Mouse (Mus musculus): ENCODE data around the gene Prr13. TPM values are rescaled to one million over a fixed set of nuclear protein-coding genes. Genes with fewer than 3 reads are reported as not detected.

Gene Prr13
- polyA plus RNA-seq (2014; fragmentation: Illumina TruSeq; extraction: RNeasy Lipid Tissue Mini Kit (QIAGEN cat#74804); ENCODE audit: low read depth, low replicate concordance) = 44.3 TPM

GRCm38 (mm10) chr15:102458904-102459317 is at the start of gene Prr13:
Prr13 (plus strand) TSS chr15:102459028.

GRCm38 (mm10) chr15:102445146-102445545 is 13.7 kb upstream of the Prr13 start, which contains the start of gene Amhr2:
Amhr2 (plus strand) TSS chr15:102445367.

GRCm38 (mm10) chr15:102470183-102470604 is 11.4 kb downstream of the Prr13 start, which contains the start of gene Pcbp2:
Pcbp2 (plus strand) TSS chr15:102470539.

GRCm38 (mm10) chr15:102503447-102503846 is 44.6 kb downstream of the Prr13 start, which contains the start of gene Gm10337:
Gm10337 (plus strand) TSS chr15:102503722.

Other genes starting within 250 kb of the Prr13 start
- 1.5 TPM for gene Itgb7, start 227.1 kb upstream of the Prr13 start, polyA plus RNA-seq (2014; fragmentation: Illumina TruSeq; extraction: RNeasy Lipid Tissue Mini Kit (QIAGEN cat#74804); ENCODE audit: low read depth, low replicate concordance)
- 15.4 TPM for gene Rarg, start 201.5 kb upstream of the Prr13 start, polyA plus RNA-seq (2014; fragmentation: Illumina TruSeq; extraction: RNeasy Lipid Tissue Mini Kit (QIAGEN cat#74804); ENCODE audit: low read depth, low replicate concordance)
- not detected for gene Gm9918, start 188.5 kb upstream of the Prr13 start, polyA plus RNA-seq (2014; fragmentation: Illumina TruSeq; extraction: RNeasy Lipid Tissue Mini Kit (QIAGEN cat#74804); ENCODE audit: low read depth, low replicate concordance)
- 19.2 TPM for gene Mfsd5, start 179.6 kb upstream of the Prr13 start, polyA plus RNA-seq (2014; fragmentation: Illumina TruSeq; extraction: RNeasy Lipid Tissue Mini Kit (QIAGEN cat#74804); ENCODE audit: low read depth, low replicate concordance)
- gene Espl1, start 162.8 kb upstream of the Prr13 start, polyA plus RNA-seq (2014; fragmentation: Illumina TruSeq; extraction: RNeasy Lipid Tissue Mini Kit (QIAGEN cat#74804); ENCODE audit: low read depth, low replicate concordance) = 3.6 TPM
- 278 TPM for gene Pfdn5, start 132.9 kb upstream of the Prr13 start, polyA plus RNA-seq (2014; fragmentation: Illumina TruSeq; extraction: RNeasy Lipid Tissue Mini Kit (QIAGEN cat#74804); ENCODE audit: low read depth, low replicate concordance)
- gene Myg1, start 127.3 kb upstream of the Prr13 start, polyA plus RNA-seq (2014; fragmentation: Illumina TruSeq; extraction: RNeasy Lipid Tissue Mini Kit (QIAGEN cat#74804); ENCODE audit: low read depth, low replicate concordance) = 24.5 TPM
- gene Aaas, start 108.3 kb upstream of the Prr13 start, polyA plus RNA-seq (2014; fragmentation: Illumina TruSeq; extraction: RNeasy Lipid Tissue Mini Kit (QIAGEN cat#74804); ENCODE audit: low read depth, low replicate concordance) = 12.0 TPM
- gene Sp7, start 91.8 kb upstream of the Prr13 start, polyA plus RNA-seq (2014; fragmentation: Illumina TruSeq; extraction: RNeasy Lipid Tissue Mini Kit (QIAGEN cat#74804); ENCODE audit: low read depth, low replicate concordance) = not detected
- 15.9 TPM for gene Sp1, start 52.9 kb upstream of the Prr13 start, polyA plus RNA-seq (2014; fragmentation: Illumina TruSeq; extraction: RNeasy Lipid Tissue Mini Kit (QIAGEN cat#74804); ENCODE audit: low read depth, low replicate concordance)
- gene Amhr2, start 13.7 kb upstream of the Prr13 start, polyA plus RNA-seq (2014; fragmentation: Illumina TruSeq; extraction: RNeasy Lipid Tissue Mini Kit (QIAGEN cat#74804); ENCODE audit: low read depth, low replicate concordance) = not detected
- 506 TPM for gene Pcbp2, start 11.5 kb downstream of the Prr13 start, polyA plus RNA-seq (2014; fragmentation: Illumina TruSeq; extraction: RNeasy Lipid Tissue Mini Kit (QIAGEN cat#74804); ENCODE audit: low read depth, low replicate concordance)
- gene Gm10337, start 44.7 kb downstream of the Prr13 start, polyA plus RNA-seq (2014; fragmentation: Illumina TruSeq; extraction: RNeasy Lipid Tissue Mini Kit (QIAGEN cat#74804); ENCODE audit: low read depth, low replicate concordance) = not detected
- 3.5 TPM for gene Map3k12, start 58.0 kb downstream of the Prr13 start, polyA plus RNA-seq (2014; fragmentation: Illumina TruSeq; extraction: RNeasy Lipid Tissue Mini Kit (QIAGEN cat#74804); ENCODE audit: low read depth, low replicate concordance)
- 56.6 TPM for gene Tarbp2, start 59.2 kb downstream of the Prr13 start, polyA plus RNA-seq (2014; fragmentation: Illumina TruSeq; extraction: RNeasy Lipid Tissue Mini Kit (QIAGEN cat#74804); ENCODE audit: low read depth, low replicate concordance)
- 4.1 TPM for gene Npff, start 65.9 kb downstream of the Prr13 start, polyA plus RNA-seq (2014; fragmentation: Illumina TruSeq; extraction: RNeasy Lipid Tissue Mini Kit (QIAGEN cat#74804); ENCODE audit: low read depth, low replicate concordance)
- not detected for gene Gm28047, start 166.0 kb downstream of the Prr13 start, polyA plus RNA-seq (2014; fragmentation: Illumina TruSeq; extraction: RNeasy Lipid Tissue Mini Kit (QIAGEN cat#74804); ENCODE audit: low read depth, low replicate concordance)
- 54.5 TPM for gene Atf7, start 166.4 kb downstream of the Prr13 start, polyA plus RNA-seq (2014; fragmentation: Illumina TruSeq; extraction: RNeasy Lipid Tissue Mini Kit (QIAGEN cat#74804); ENCODE audit: low read depth, low replicate concordance)
- gene Atp5g2, start 213.3 kb downstream of the Prr13 start, polyA plus RNA-seq (2014; fragmentation: Illumina TruSeq; extraction: RNeasy Lipid Tissue Mini Kit (QIAGEN cat#74804); ENCODE audit: low read depth, low replicate concordance) = 807 TPM